Mouse (Mus musculus) kidney, postnatal 4 days (tissue): ENCODE data around the gene Gm10642.
A peak's percentile ranks its signal among the peaks of the same experiment; 100 is the strongest.

Experiments used
- DNase-seq, 2 experiments: peaks; one replicate each; pipeline ENCODE4 v3.0.0; 2021; ENCODE audit warnings: mixed read lengths in 2 of 2

The Gm10642 gene

GRCm38 (mm10) chr9:70673656-70674055 lies 17.6 kb downstream of the Gm10642 start:
- DNase-seq = no peak

DNA sequence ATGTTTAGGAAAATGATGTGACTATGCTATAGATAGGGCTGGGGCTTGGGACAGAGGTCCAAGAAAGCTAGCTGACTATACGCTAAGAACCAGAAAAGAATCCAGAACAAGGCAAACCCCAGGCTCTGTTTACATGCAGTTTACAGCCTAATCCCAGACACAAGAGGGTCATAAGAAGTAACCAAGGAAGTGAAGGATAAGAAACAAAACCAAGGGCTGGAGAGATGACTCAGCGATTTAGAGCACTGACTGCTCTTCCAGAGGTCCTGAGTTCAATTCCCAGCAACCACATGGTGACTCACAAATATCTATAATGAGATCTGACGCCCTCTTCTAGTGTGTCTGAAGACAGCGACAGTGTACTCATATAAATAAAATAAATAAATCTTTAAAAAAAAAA lies 19.1 kb downstream of the Gm10642 start:
- no peak for DNase-seq

GRCm38 (mm10) chr9:70675961-70676360 lies 19.9 kb downstream of the Gm10642 start:
- DNase-seq = no peak

GRCm38 (mm10) chr9:70678682-70679131 lies 22.7 kb downstream of the Gm10642 start, which contains the start of gene Adam10:
TSS of gene Adam10 (plus strand) at chr9:70678997.
- peak; percentile 99 for DNase-seq

DNA sequence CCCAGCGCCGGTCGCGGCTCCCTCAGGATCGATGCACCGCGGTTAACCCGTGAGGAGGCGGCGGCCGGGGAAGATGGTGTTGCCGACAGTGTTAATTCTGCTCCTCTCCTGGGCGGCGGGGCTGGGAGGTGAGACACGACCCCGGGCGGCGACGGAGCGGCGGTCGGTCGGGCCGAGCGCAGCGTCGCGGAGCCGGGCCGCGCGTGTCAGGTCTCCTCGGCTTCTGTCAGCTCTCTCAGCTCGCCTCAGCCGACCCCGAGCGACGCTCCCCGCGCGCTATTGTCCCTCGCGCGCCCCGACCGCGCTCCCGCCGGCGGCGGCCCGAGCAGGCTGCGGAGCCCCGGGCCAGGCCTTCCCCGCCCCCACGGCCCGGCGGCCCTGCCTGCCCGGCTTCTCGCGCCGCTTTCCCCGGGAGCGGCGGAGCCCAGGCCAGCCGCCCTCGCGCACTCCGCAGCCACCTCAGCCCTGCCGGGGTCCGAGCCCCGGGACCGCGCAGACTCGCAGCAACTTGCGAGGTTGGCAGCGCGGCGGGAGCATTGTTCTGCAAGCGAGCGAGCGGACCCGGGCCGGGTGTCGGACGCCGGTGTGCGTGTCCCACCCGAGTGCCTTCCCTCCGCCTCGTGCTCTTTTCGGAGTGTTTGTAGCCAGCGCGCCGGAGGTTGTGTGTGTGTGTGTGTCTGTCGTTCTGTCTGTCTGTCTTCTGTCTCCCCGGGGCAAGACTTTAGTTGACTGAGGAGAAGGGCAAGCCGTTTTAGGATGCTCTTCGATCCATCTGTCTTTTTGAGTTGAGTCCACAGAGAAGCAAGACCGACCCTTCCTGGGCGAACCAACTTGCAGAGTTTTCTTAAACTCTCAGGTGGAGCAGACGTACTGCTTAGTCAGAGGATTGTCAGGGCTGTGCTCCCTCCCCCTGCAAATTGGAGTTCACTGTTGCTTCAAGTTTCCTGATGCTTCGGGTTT lies 23.4 kb downstream of the Gm10642 start:
- peak; percentile 67 to 79 for DNase-seq

GRCm38 (mm10) chr9:70682202-70682601 lies 26.2 kb downstream of the Gm10642 start:
- DNase-seq = no peak

- DNase-seq = no peak
These were observed 32.4 kb downstream of the Gm10642 start for GRCm38 (mm10) chr9:70688301-70688968.

GRCm38 (mm10) chr9:70689926-70690325 lies 33.9 kb downstream of the Gm10642 start:
- no peak for DNase-seq

DNA sequence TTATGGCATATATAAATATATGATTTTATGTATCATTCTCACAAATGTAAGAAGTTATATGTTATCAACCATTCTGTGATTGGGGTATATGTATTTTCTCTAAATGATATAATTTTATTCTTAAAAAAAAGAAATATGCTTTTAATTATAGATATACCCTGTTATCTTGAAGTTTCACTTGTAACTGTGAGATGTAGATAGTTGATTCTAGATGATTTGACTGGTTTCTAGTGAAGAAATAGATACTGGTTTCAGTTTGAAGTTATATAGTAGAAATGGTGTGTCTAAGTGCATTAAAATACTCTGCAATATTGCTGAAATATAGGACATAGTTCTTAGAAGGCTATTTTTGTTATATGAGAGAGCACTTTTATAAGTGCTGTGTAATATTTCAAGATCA lies 34.5 kb downstream of the Gm10642 start:
- no peak for DNase-seq

GRCm38 (mm10) chr9:70691772-70692693 lies 36.0 kb downstream of the Gm10642 start:
- no peak for DNase-seq

- no peak for DNase-seq
These were observed 39.7 kb downstream of the Gm10642 start for GRCm38 (mm10) chr9:70695723-70696122.

DNA sequence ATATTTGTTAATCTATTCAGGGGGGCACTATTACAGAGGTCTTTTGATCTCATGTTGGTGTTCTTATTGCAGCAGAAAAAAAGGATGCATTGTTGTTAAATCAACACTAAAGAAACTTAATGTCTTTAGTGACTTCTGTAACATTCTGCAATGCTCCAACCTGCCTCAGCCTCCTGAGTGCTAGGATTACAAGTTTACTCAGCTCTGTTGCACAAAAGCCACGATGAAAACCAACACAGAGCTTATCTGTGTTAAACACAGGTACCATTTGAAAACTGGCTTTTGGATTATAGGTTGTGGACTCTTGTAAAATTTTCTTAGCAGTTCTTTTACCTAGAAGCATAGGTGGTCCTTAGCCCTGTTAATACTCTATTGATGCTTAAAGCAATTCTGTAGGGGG lies 42.0 kb downstream of the Gm10642 start:
- no peak for DNase-seq

DNA sequence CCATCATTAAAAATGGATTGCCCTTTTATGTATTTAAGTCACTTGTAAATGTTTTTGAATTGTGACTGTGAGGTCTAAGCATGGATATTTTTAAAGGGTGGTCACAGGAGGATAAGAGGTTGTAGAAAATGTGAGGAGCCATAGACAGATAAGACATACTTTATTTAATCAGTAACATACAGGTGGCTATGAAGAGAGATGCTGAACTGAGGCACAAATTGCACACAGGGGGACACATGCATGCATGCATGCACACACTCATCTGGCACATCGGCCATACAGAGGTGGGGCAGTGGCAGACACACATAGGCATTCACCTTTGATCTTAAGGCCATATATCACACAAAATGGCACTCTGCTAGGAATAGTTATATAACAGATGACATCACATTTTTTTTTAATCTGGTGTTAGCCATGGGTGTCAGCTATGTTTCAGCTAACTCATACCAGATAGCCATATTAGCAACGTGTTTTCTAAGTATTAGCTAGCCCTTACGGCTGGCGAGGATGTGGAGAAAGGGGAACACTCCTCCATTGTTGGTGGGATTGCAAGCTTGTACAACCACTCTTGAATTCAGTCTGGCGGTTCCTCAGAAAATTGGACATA lies 47.6 kb downstream of the Gm10642 start:
- DNase-seq = no peak

- no peak for DNase-seq
These were observed 50.4 kb downstream of the Gm10642 start for GRCm38 (mm10) chr9:70706444-70706843.
